In the genomic region with DNA sequence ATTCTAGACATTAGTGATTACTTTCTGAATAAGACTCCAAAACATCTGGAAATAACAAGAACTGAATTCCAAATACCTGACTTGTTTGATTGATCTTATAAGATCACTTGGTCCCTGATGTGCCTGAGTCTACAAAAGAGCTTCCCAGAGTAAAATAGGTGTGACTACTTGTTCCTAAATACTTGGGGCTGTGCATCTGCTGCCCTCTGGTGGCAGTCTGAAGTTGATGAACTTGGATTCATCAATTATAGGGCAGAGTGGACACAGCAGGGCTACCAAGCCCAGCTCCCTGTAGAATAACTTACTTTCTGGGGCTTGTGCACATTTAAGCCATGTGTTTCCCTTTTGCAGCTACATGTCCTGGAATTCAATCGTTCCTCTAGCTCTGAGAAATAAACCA, we compare ENCODE assay signal across 10 mouse cellular contexts. TPM values are rescaled to one million over a fixed set of nuclear protein-coding genes. Genes with fewer than 3 reads are reported as not detected.
DNase-seq lines count a peak whose midpoint lies in the region; TF ChIP-seq lines count a peak whose summit lies in the region.
"Had no signal": no experiment of that assay in that cellular context is flagged by ENCODE, and none has a peak within 500 bp of the region (broad histone marks: within the 10 kb centered on the region; RNA-seq: fewer than 3 reads in every experiment).

No protein-coding gene starts in this region.

- TF ChIP-seq CTCF in kidney, adult 2 months (conservative IDR thresholded peaks at IDR 0.05; ENCODE audit: insufficient read depth, insufficient read length, low read depth, low read length), result peak; percentile 78

- H3K4me1 ChIP-seq in kidney, adult 2 months (ENCODE audit: control insufficient read depth, insufficient read depth, low read length), result no peaks in the 10 kb centered on the region
- H3K4me1 ChIP-seq in limb, embryonic 10.5 days, result no peaks in the 10 kb centered on the region
- H3K4me1 ChIP-seq: embryonic facial prominence, embryonic 13.5 days; stomach, embryonic 15.5 days had no signal

- no peak overlapping the region for H3K27ac ChIP-seq in kidney, adult 2 months (ENCODE audit: insufficient read depth, low read depth, low read length)
- no peak overlapping the region for H3K27ac ChIP-seq in limb, embryonic 10.5 days
- H3K27ac ChIP-seq: embryonic facial prominence, embryonic 13.5 days; stomach, embryonic 15.5 days had no signal

- peak; percentile 89 for DNase-seq in 3T3-L1 (ENCODE audit: low read depth, low spot score)
- peak; percentile 38 for DNase-seq in WW6 (ENCODE audit: low read depth, low spot score)
- DNase-seq in cerebellum, postnatal 36 days, result peak; percentile 68 to 73
- DNase-seq in gastrocnemius, adult 8-10 months (ENCODE audit: low spot score in 2 of 2), result peak; percentile 46 to 47
- DNase-seq in kidney, adult 2 months, result peak; percentile 85
- peak; percentile 77 for DNase-seq in limb, embryonic 10.5 days (ENCODE audit: low spot score)
- DNase-seq in naive thymus-derived CD4-positive, alpha-beta T cell, adult 2 months (ENCODE audit: low read depth), result peak; percentile 85
- peak; percentile 56 for DNase-seq in telencephalon, adult 2 months (ENCODE audit: low read depth, low spot score)

- no peaks in the 10 kb centered on the region for H3K36me3 ChIP-seq in kidney, adult 2 months (ENCODE audit: control insufficient read depth, insufficient read depth, low read length)
- no peaks in the 10 kb centered on the region for H3K36me3 ChIP-seq in limb, embryonic 10.5 days
- H3K36me3 ChIP-seq: stomach, embryonic 15.5 days had no signal

- 33% methylated on average over 1 of the region's 1 CpGs for WGBS in kidney, adult 2 months
- 37% methylated on average over 1 of the region's 1 CpGs for WGBS in limb, embryonic 10.5 days

- no peaks in the 10 kb centered on the region for H3K9me3 ChIP-seq in limb, embryonic 10.5 days (replicated peaks)
- H3K9me3 ChIP-seq: embryonic facial prominence, embryonic 13.5 days; stomach, embryonic 15.5 days had no signal

- no peaks in the 10 kb centered on the region for H3K27me3 ChIP-seq in kidney, adult 2 months (replicated peaks; ENCODE audit: control insufficient read depth, insufficient read depth, low read length)
- no peaks in the 10 kb centered on the region for H3K27me3 ChIP-seq in limb, embryonic 10.5 days (ENCODE audit: low read depth, poor library complexity, severe bottlenecking)
- H3K27me3 ChIP-seq: embryonic facial prominence, embryonic 13.5 days; stomach, embryonic 15.5 days had no signal

- TF ChIP-seq POLR2A in kidney, adult 2 months (IDR thresholded peaks at IDR 0.05; ENCODE audit: low read depth, low read length), result no peak

- no peak overlapping the region for H3K4me3 ChIP-seq in kidney, adult 2 months (ENCODE audit: insufficient read depth, low read depth, low read length)
- no peak overlapping the region for H3K4me3 ChIP-seq in limb, embryonic 10.5 days
- H3K4me3 ChIP-seq: embryonic facial prominence, embryonic 13.5 days; stomach, embryonic 15.5 days had no signal

RNA-seq across cellular contexts. Expression of a gene that starts 7.0 kb away (rescaled TPM):
- 1 to 10 TPM; 2.3 to 3.6 (median 3.0) TPM for total RNA-seq in gastrocnemius, adult 8-10 months (2022)
- 7.4 and 7.6 TPM in 2 replicates for polyA plus RNA-seq in kidney, adult 2 months (2012; rRNA removed)
- polyA plus RNA-seq in limb, embryonic 10.5 days (2016; fragmentation: Nextera tagmentation; extraction: Ambion mirVana), result 9.0 and 9.7 TPM in 2 replicates

RNA-seq across cellular contexts. Expression of a gene that starts 7.4 kb away (rescaled TPM):
- total RNA-seq in gastrocnemius, adult 8-10 months (2022), result 100 to 1,000 TPM; 146 to 334 (median 250) TPM
- 26.6 and 31.1 TPM in 2 replicates for polyA plus RNA-seq in kidney, adult 2 months (2012; rRNA removed)
- polyA plus RNA-seq in limb, embryonic 10.5 days (2016; fragmentation: Nextera tagmentation; extraction: Ambion mirVana), result 26.4 and 35.7 TPM in 2 replicates

RNA-seq across cellular contexts. Expression of a gene that starts 30.7 kb away (rescaled TPM):
- 10 to 100 TPM; 14.0 to 16.6 (median 15.0) TPM for total RNA-seq in gastrocnemius, adult 8-10 months (2022)
- polyA plus RNA-seq in kidney, adult 2 months (2012; rRNA removed), result 14.6 and 21.2 TPM in 2 replicates
- 20.0 and 23.0 TPM in 2 replicates for polyA plus RNA-seq in limb, embryonic 10.5 days (2016; fragmentation: Nextera tagmentation; extraction: Ambion mirVana)

RNA-seq across cellular contexts. Expression of a gene that starts 42.2 kb away (rescaled TPM):
- total RNA-seq in gastrocnemius, adult 8-10 months (2022), result 10 to 100 TPM; 25.7 to 38.7 (median 28.8) TPM
- 392 and 418 TPM in 2 replicates for polyA plus RNA-seq in kidney, adult 2 months (2012; rRNA removed)
- 30.6 and 33.6 TPM in 2 replicates for polyA plus RNA-seq in limb, embryonic 10.5 days (2016; fragmentation: Nextera tagmentation; extraction: Ambion mirVana)

Comparison
In these comparisons a context has a peak if more than half of its experiments do, and no peak if none do; other contexts are left out.
1. DNase-seq: peak in every context shown above with its lines; median percentile 89 in 3T3-L1; 85 in kidney, adult 2 months; 85 in naive thymus-derived CD4-positive, alpha-beta T cell, adult 2 months; 77 in limb, embryonic 10.5 days; 70 in cerebellum, postnatal 36 days; 56 in telencephalon, adult 2 months; 46 in gastrocnemius, adult 8-10 months; 38 in WW6.